Mouse (Mus musculus) natural killer cell, adult 2 months (primary cell): ENCODE results near the gene Tmem126b.

Source experiments
- DNase-seq, 2 experiments: peaks; one replicate each; pipeline ENCODE4 v3.0.0; 2022; ENCODE audit warnings: low spot score in 2 of 2

Gene Tmem126b

GRCm38 (mm10) chr7:90475793-90476312, at the start of gene Tmem126b:
TSS of gene Tmem126b (minus strand) at chr7:90476001.
- peak; percentile 99 for DNase-seq

GRCm38 (mm10) chr7:90512293-90512692, 36.5 kb upstream of the Tmem126b start:
- DNase-seq = no peak

DNA sequence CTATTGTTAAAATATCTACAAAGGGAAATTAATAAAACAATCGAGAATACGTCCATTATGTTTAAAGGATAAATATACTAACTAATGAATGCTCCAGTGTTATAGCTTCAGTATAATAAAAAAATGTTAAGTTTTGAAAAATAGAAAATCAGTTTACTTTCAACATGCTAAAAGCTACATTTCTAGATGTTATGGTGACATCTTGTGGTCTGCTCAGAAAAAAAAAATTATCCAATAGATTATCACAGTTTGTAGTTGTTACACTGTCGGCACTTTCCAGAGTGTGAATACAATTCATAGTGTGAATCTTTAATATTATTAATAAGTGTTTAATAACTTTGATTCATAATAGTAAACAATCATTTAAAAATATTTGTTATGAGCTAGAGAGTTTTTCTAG, 32.3 kb upstream of the Tmem126b start:
- DNase-seq = no peak

DNA sequence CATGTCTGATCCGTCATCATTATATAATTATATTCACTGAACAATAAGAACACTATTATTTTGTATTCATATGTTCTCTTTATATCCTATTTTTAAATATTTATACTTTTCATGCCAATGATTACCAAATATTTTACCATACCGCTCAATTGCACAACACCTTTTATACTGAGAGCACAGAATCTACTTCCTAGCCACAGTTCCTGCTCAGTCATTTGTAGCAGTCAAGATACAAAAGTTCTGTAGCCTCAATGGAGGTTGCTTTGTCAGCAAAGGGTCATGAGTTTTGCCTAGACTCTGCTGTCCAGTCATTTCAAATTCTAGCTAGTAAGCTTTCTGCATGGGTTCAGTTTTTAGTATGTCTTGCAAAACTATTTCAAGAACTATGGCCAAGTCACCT, 6.8 kb upstream of the Tmem126b start:
- DNase-seq = no peak

DNA sequence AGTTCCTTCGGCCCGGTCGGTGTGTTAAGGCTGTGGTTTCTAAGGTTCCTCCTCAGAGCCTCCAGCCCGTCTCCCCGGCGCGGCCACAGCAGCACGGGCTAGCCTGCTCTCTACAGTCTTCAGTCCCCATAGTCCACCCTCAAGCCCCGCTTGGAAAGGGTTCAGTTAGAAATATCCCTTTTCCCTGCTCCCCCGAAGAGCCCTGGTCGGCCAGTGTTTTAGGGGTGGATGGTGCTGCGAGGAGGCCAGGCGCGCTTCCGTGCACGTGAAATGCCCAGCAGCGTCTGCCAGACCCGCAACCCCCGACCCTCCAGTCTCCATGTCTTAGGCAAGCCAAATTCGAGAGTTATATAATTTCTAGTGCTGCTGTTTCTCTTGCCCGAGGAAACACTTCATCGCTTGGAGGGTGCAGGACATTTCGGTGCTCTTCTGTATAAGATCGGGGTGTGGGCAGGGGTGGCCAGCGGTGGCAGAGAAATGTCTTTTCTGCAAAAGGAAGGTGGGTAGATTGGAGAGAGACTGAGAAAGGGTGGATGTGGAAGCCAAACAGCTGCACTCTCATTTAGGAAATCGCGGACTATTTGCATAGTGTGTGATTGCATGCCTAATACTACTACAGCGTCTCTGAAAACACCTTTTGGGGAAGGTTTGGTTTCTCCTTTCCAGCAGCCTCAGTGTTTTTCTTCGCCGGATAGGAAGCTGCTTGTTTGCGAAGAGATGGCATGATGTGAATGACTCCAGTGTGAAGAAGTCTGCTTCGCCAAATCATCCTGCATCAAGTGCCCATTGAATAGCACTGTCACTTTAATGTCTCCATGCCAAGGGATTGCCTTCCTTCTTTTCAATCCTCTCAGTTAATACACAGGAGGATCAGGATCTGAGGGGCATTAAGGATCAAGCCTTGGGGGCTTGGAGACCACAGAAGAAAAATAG, 778 bp upstream of the Tmem126b start, which contains the start of gene Dlg2:
Gene Dlg2, plus strand, starts transcription at position 360 of the 933 bp plus-strand sequence.
- DNase-seq = no peak

DNA sequence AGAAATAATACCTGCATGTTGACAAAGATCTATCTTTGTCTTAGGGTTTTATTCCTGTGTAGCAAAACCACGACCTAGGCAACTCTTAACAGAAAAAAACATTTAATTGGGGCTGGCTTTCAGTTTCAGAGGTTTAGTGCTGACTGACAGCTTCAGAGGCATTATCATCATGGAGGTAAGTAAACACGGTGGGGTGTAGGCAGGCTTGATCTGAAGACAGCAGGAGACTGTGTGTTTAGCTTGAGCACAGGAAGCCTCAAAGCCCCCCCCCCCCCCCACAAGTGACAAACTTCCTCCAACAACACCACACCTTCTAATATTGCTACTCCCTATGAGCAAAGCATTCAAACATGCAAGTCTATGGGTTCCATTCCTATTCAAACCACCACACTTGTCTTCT, 2.3 kb downstream of the Tmem126b start:
- DNase-seq = no peak

- no peak for DNase-seq
Observed at GRCm38 (mm10) chr7:90461441-90461840, 14.4 kb downstream of the Tmem126b start.

- peak; percentile 34 to 43 for DNase-seq
Observed at GRCm38 (mm10) chr7:90460930-90461329, 14.9 kb downstream of the Tmem126b start.

DNA sequence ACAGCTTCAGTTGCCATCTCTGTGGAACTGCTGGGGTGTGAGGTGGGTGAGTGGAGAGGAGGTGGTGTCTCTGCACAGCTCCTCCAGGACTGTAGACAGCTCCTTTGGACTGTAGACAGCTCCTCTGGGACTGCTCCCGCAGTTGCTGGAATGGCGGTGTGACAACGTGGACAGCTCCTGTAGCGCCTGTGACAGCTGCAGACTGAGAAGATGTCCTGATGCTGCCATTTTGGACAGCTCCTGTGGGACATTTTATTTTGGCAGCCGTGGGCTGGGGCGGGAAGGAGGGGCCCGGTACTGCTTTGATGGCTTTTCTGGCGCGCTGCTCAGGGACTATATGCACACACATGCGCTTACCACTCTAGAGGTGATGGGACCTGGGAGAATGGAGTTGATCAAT, 15.5 kb downstream of the Tmem126b start:
- no peak for DNase-seq

GRCm38 (mm10) chr7:90457517-90457916, 18.3 kb downstream of the Tmem126b start:
- no peak for DNase-seq

DNA sequence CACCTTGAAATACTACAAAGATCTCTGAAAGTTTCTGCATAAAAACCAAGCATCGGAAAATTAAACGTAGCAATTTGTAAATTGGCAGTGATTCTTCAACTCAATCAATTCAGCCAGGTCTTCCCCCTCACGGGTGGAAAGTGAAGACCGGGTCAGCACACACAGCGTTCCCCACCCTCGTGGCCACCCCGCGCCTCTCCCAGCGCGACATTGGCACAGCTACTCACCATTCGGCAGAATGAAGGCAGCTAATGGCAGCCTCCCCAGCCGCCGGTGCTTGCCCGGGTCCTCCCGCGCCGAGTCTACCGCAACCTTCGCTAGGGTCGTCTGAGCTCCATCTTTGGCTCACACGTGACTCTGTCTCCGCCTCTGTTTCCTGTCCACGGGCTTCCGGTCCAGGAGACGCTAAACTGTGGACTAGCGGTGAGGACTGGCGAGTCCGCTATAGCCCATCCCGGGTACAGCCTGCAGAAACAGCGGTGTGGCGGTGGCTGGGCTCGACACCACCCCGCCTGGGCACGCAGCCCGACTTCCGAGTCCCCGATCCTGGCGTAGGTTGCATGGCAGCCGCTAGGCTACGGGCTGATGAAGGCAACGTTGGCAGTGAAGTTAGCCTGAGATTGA, 18.8 kb downstream of the Tmem126b start, which contains the start of gene Tmem126a:
Gene Tmem126a, minus strand, starts transcription at position 385 of the 624 bp plus-strand sequence.
- DNase-seq = peak; percentile 79 to 83

DNA sequence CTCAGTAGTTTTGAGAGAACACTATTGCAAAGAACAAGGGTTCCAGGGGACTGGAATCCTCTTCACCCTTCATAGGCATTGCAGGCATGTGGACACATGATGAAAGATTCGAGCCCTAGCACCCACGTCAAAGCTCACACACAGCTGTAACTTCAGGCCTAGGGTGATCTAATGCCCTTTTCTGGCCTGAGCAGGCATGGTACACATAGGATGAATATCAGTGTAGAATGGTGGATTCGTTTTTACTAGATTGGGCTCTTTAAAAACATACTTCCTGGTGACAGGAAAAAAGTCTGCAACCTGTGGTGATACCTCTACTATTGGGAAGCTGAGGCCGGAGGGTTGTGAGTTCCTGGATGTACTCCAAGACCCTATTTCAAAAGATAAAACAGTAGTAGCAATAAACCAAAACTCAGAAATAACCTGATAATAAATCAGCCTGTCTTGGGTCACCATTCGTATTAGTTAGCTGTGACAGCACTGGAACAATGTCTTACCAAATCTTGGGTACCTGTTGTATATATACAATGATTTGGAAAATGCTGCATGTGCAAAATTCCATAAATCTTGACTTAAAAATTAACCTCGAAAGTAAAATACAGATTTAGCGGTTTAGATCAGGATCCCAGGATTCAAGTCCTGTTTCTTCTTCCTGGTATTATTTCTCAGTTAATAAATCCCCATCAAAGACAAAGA, 19.5 kb downstream of the Tmem126b start:
- no peak for DNase-seq

GRCm38 (mm10) chr7:90444206-90444605, 31.6 kb downstream of the Tmem126b start:
- DNase-seq = no peak

- peak; percentile 67 to 71 for DNase-seq
Observed at GRCm38 (mm10) chr7:90443101-90444091, 32.4 kb downstream of the Tmem126b start.

- DNase-seq = peak; percentile 94 to 96
Observed at GRCm38 (mm10) chr7:90442518-90443080, 33.2 kb downstream of the Tmem126b start, which contains the start of gene Crebzf. TSS of gene Crebzf (plus strand) at chr7:90442729.

- DNase-seq = no peak
Observed at GRCm38 (mm10) chr7:90442070-90442469, 33.7 kb downstream of the Tmem126b start.

DNA sequence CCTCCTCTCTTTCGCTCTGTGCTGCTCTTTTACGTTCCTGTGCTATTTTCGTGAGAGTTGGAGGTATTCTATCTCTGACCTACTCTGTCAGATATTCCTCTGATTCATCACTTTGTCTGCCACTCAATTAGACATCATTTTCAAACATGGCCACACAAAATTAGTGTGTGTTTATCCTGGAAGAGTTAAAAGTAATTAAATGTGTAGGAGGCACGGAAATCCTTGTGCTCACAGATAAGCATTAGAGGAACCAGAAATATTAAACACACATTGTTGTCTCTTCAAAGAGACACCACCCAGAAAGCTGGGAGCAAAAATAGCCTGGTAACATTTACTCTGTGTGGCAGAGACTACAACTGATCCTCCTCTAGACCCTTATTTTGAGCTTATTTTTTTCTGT, 35.8 kb downstream of the Tmem126b start:
- no peak for DNase-seq

- no peak for DNase-seq
Observed at GRCm38 (mm10) chr7:90432221-90432620, 43.6 kb downstream of the Tmem126b start.

GRCm38 (mm10) chr7:90427006-90427405, 48.8 kb downstream of the Tmem126b start:
- no peak for DNase-seq
